Comparison of ENCODE assay signal across 20 mouse cellular contexts in the genomic region with DNA sequence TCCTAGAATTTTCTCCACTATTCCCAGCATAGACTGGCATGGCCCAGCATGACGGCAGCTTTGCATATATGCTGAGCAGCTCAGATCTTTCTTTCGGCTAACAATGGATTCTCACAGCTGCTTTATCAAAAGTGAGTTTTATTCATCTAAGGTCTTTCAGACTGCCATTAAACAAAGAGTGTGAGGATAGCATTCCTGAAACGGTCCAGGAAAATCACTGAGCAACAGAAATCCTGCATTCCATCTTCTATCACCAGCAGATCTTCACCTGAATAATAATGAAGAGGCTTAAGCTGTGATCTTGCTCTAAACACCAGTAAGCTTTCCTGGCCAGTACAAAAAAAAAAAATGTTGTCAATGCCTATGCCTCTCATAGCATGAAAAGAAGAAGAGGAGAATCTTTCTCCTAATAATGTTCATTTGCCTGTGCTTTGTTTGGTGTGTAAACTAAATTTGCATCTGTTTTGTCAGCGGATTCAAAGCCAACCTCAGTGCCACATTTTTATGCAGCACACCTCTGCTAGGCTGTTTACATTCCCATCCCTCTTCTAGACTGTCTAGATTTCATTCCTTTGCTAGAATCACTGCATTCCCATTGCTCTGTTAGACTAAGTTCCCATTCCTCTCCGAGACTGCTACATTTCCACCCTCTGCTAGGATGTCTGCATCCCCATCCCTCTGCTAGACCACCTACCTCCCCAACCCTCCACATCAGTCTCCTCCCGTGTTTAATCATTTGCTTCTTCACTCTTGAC. TPM values are rescaled to one million over a fixed set of nuclear protein-coding genes. Genes with fewer than 3 reads are reported as not detected.
DNase-seq lines count a peak whose midpoint lies in the region; ATAC-seq lines count a peak whose summit lies in the region.
"Had no signal": no experiment of that assay in that cellular context is flagged by ENCODE, and none has a peak within 500 bp of the region (broad histone marks: within the 10 kb centered on the region; RNA-seq: fewer than 3 reads in every experiment).

No protein-coding gene starts in this region.

- intact Hi-C loops in heart, postnatal 10 days (cut with DNase I), result no loop called here

- peaks cover 9% of the 10 kb centered on the region for H3K4me1 ChIP-seq in forebrain, embryonic 12.5 days
- H3K4me1 ChIP-seq in forebrain, embryonic 15.5 days, result no peaks in the 10 kb centered on the region
- H3K4me1 ChIP-seq in forebrain, embryonic 16.5 days (replicated peaks; ENCODE audit: control insufficient read depth, insufficient read depth, low read length), result 0 out of 2 replicates have a peak, but pooled peaks cover 2% of the 10 kb centered on the region
- H3K4me1 ChIP-seq in hindbrain, embryonic 16.5 days (ENCODE audit: control insufficient read depth, insufficient read depth, low read depth, low read length), result peaks cover 2% of the 10 kb centered on the region; the same call in 1 of the 2 replicates
- H3K4me1 ChIP-seq in midbrain, embryonic 15.5 days, result no peaks in the 10 kb centered on the region; the same call in 1 of the 2 replicates
- H3K4me1 ChIP-seq: liver, embryonic 13.5 days had no signal

- H3K4me3 ChIP-seq in forebrain, embryonic 12.5 days (replicated peaks), result no peak overlapping the region
- H3K4me3 ChIP-seq in forebrain, embryonic 15.5 days, result no peak overlapping the region
- H3K4me3 ChIP-seq in forebrain, embryonic 16.5 days (replicated peaks; ENCODE audit: low read length), result no peak overlapping the region
- no peak overlapping the region for H3K4me3 ChIP-seq in hindbrain, embryonic 16.5 days (ENCODE audit: low read length)
- no peak overlapping the region for H3K4me3 ChIP-seq in midbrain, embryonic 15.5 days
- H3K4me3 ChIP-seq: left cerebral cortex, adult 2 months; liver, embryonic 13.5 days had no signal

- ATAC-seq in forebrain, embryonic 12.5 days (ENCODE audit: low FRiP score), result peak; percentile 41; the same call in 1 of the 2 replicates
- ATAC-seq in forebrain, embryonic 15.5 days (replicated peaks), result no peak
- no peak for ATAC-seq in forebrain, embryonic 16.5 days
- ATAC-seq in hindbrain, embryonic 16.5 days, result peak; percentile 72
- peak; percentile 77 for ATAC-seq in midbrain, embryonic 15.5 days (replicated peaks)
- ATAC-seq in monocyte, adult 5-6 weeks (replicated peaks; ENCODE audit: insufficient number of reproducible peaks, low FRiP score, low TSS enrichment, poor library complexity, severe bottlenecking), result no peak
- ATAC-seq: activated CD4-positive, CD25-positive, alpha-beta regulatory T cell, adult 4 months had no signal

- no peaks in the 10 kb centered on the region for H3K9me3 ChIP-seq in forebrain, embryonic 12.5 days
- H3K9me3 ChIP-seq in forebrain, embryonic 15.5 days, result no peaks in the 10 kb centered on the region
- no peaks in the 10 kb centered on the region for H3K9me3 ChIP-seq in forebrain, embryonic 16.5 days (ENCODE audit: control insufficient read depth, low read length)
- H3K9me3 ChIP-seq in hindbrain, embryonic 16.5 days (ENCODE audit: control insufficient read depth, low read length), result no peaks in the 10 kb centered on the region
- no peaks in the 10 kb centered on the region for H3K9me3 ChIP-seq in midbrain, embryonic 15.5 days
- H3K9me3 ChIP-seq: liver, embryonic 13.5 days had no signal

- H3K27me3 ChIP-seq in forebrain, embryonic 12.5 days, result no peaks in the 10 kb centered on the region
- no peaks in the 10 kb centered on the region for H3K27me3 ChIP-seq in forebrain, embryonic 15.5 days
- H3K27me3 ChIP-seq in forebrain, embryonic 16.5 days (replicated peaks; ENCODE audit: control insufficient read depth, insufficient read depth, low read length), result no peaks in the 10 kb centered on the region
- no peaks in the 10 kb centered on the region for H3K27me3 ChIP-seq in hindbrain, embryonic 16.5 days (replicated peaks; ENCODE audit: control insufficient read depth, insufficient read depth, low read length)
- no peaks in the 10 kb centered on the region for H3K27me3 ChIP-seq in midbrain, embryonic 15.5 days (replicated peaks)
- H3K27me3 ChIP-seq: CH12.LX; liver, embryonic 13.5 days had no signal

- H3K4me2 ChIP-seq in forebrain, embryonic 12.5 days, result no peak overlapping the region
- no peak overlapping the region for H3K4me2 ChIP-seq in forebrain, embryonic 15.5 days (replicated peaks)
- H3K4me2 ChIP-seq in forebrain, embryonic 16.5 days (ENCODE audit: low read length), result no peak overlapping the region
- no peak overlapping the region for H3K4me2 ChIP-seq in hindbrain, embryonic 16.5 days (ENCODE audit: low read length)
- no peak overlapping the region for H3K4me2 ChIP-seq in midbrain, embryonic 15.5 days
- H3K4me2 ChIP-seq: liver, embryonic 13.5 days had no signal

- no peak overlapping the region for H3K9ac ChIP-seq in forebrain, embryonic 12.5 days
- no peak overlapping the region for H3K9ac ChIP-seq in forebrain, embryonic 15.5 days (replicated peaks)
- H3K9ac ChIP-seq in forebrain, embryonic 16.5 days (replicated peaks; ENCODE audit: low read depth, low read length), result no peak overlapping the region
- H3K9ac ChIP-seq in hindbrain, embryonic 16.5 days (ENCODE audit: low read depth, low read length), result no peak overlapping the region
- H3K9ac ChIP-seq in midbrain, embryonic 15.5 days, result no peak overlapping the region
- H3K9ac ChIP-seq: liver, embryonic 13.5 days had no signal

- WGBS in forebrain, embryonic 12.5 days, result 30% methylated on average over 6 of the region's 6 CpGs
- 31% methylated on average over 6 of the region's 6 CpGs for WGBS in forebrain, embryonic 15.5 days
- WGBS in forebrain, embryonic 16.5 days, result 25% methylated on average over 6 of the region's 6 CpGs
- 14% methylated on average over 6 of the region's 6 CpGs for WGBS in hindbrain, embryonic 16.5 days
- 14% methylated on average over 6 of the region's 6 CpGs for WGBS in midbrain, embryonic 15.5 days

- no peak for DNase-seq in heart, postnatal 10 days
- DNase-seq in layer of hippocampus, adult 18-20 months (ENCODE audit: low spot score in 2 of 2), result no peak
- DNase-seq: adrenal gland, postnatal 14 days; cerebellum, adult 18-20 months; gastrocnemius, postnatal 36 days; kidney, adult 18-20 months; kidney, postnatal 10 days; liver, embryonic 13.5 days; right cerebral cortex, postnatal 25 days had no signal

- H3K27ac ChIP-seq in forebrain, embryonic 12.5 days, result no peak overlapping the region
- no peak overlapping the region for H3K27ac ChIP-seq in forebrain, embryonic 15.5 days (replicated peaks)
- H3K27ac ChIP-seq in forebrain, embryonic 16.5 days (ENCODE audit: low read length), result peak overlapping the region; percentile 6; the same call in 1 of the 2 replicates
- H3K27ac ChIP-seq in hindbrain, embryonic 16.5 days (ENCODE audit: low read depth, low read length), result no peak overlapping the region
- H3K27ac ChIP-seq in midbrain, embryonic 15.5 days, result peak overlapping the region; percentile 32; the same call in 1 of the 2 replicates
- H3K27ac ChIP-seq: left cerebral cortex, adult 2 months; liver, embryonic 13.5 days had no signal

- H3K36me3 ChIP-seq in forebrain, embryonic 12.5 days (replicated peaks), result no peaks in the 10 kb centered on the region
- no peaks in the 10 kb centered on the region for H3K36me3 ChIP-seq in forebrain, embryonic 15.5 days
- H3K36me3 ChIP-seq in forebrain, embryonic 16.5 days (ENCODE audit: control insufficient read depth, insufficient read depth), result no peaks in the 10 kb centered on the region
- no peaks in the 10 kb centered on the region for H3K36me3 ChIP-seq in hindbrain, embryonic 16.5 days (ENCODE audit: control insufficient read depth, insufficient read depth, low read length)
- no peaks in the 10 kb centered on the region for H3K36me3 ChIP-seq in midbrain, embryonic 15.5 days (replicated peaks)
- H3K36me3 ChIP-seq: liver, embryonic 13.5 days had no signal

RNA-seq across cellular contexts. Expression of a gene that starts 56.2 kb away (rescaled TPM):
- polyA plus RNA-seq in forebrain, embryonic 12.5 days (2016; fragmentation: Nextera tagmentation; extraction: Ambion mirVana), result 2.4 TPM in 2 replicates
- 5.9 and 6.2 TPM in 2 replicates for polyA plus RNA-seq in forebrain, embryonic 15.5 days (2015; fragmentation: Nextera tagmentation; extraction: Ambion mirVana)
- polyA plus RNA-seq in forebrain, embryonic 16.5 days (2015; fragmentation: Nextera tagmentation; extraction: Ambion mirVana), result 6.3 and 10.3 TPM in 2 replicates
- 13.4 and 14.6 TPM in 2 replicates for polyA plus RNA-seq in hindbrain, embryonic 16.5 days (2015; fragmentation: Nextera tagmentation; extraction: Ambion mirVana)
- polyA plus RNA-seq in midbrain, embryonic 15.5 days (2015; fragmentation: Nextera tagmentation; extraction: Ambion mirVana), result 10.1 and 12.6 TPM in 2 replicates
- total RNA-seq in heart, postnatal 10 days (2021), result 1 to 10 TPM; 2.1 TPM
- total RNA-seq in monocyte, adult 5-6 weeks (2017), result not detected in 3 replicates
- 10 to 100 TPM; 65.2 to 65.7 TPM for total RNA-seq in layer of hippocampus, adult 18-20 months (2021)
- total RNA-seq: adrenal gland, postnatal 14 days; CH12.LX had no signal
- polyA plus RNA-seq: activated CD4-positive, CD25-positive, alpha-beta regulatory T cell, adult 4 months; heart, embryonic 14.5 days; thymus, postnatal 0 days had no signal

Comparison
In these comparisons a context has a peak if more than half of its experiments do, and no peak if none do; other contexts are left out.
1. ATAC-seq: peak in forebrain, embryonic 12.5 days (single experiment), hindbrain, embryonic 16.5 days (single experiment) and midbrain, embryonic 15.5 days (single experiment); none in forebrain, embryonic 15.5 days (single experiment), forebrain, embryonic 16.5 days (single experiment) and monocyte, adult 5-6 weeks (single experiment).
2. H3K27ac ChIP-seq: peak in forebrain, embryonic 16.5 days (single experiment) and midbrain, embryonic 15.5 days (single experiment); none in forebrain, embryonic 12.5 days (single experiment), forebrain, embryonic 15.5 days (single experiment) and hindbrain, embryonic 16.5 days (single experiment).